Mouse (Mus musculus): ENCODE measurements around the gene Frmd6. TPM values are rescaled to one million over a fixed set of nuclear protein-coding genes. Genes with fewer than 3 reads are reported as not detected.

Gene Frmd6
- polyA plus RNA-seq, 1 experiment from 2014 or later, result 15.9 TPM

DNA sequence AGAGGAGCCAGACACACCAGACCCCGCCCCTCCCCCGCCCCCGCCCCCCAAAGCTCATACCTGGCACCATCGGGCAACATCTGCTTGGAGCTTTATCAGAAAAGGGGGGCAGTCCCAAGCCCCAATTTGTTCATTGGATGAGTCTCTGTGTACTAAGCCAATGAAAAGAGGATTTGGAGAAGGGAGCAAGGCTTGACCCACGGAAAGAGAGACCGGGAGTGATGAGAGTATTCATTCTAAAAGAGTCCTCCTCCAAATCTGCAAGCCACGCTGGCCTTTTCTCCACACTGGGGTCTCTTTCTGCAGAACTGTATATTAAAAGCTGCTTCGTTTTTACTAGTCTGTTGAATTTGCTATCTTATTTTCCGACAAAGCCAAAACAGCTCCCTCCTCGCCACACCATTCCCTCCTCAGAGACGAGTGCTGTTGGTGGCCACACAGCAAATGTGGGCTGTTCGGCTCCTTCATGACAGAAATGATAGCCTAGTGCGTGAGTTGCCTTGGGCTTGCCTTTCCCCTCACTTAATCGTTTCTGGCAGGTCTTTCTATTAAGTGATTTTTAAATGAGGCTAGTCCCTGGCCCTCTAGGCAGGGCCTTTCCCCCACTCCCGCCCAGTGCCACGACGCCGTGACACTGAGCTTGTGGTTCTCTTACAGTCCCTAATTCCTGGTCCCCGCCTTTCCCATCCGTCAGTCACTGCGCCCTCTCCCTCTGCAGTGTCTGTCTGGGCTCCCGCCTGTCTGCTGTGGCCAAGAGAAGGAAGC, 41.7 kb upstream of the Frmd6 start:
- Histone ChIP-seq H3K9ac (ENCODE audit: low read length) (peak overlapping the region; percentile 24; the same call in 1 of the 2 replicates), H3K4me2 (peak overlapping the region; percentile 32), H3K27ac (ENCODE audit: low read depth, low read length) (0 out of 2 replicates have a peak overlapping the region, but pooled peaks have one; percentile 14), H3K4me1 (ENCODE audit: control insufficient read depth, insufficient read depth, low read length) (peaks cover 15% of the 10 kb centered on the region; the same call in 1 of the 2 replicates), H3K36me3 (ENCODE audit: control insufficient read depth, insufficient read depth, low read length) (no peaks in the 10 kb centered on the region), H3K27me3 (ENCODE audit: control insufficient read depth, insufficient read depth, low read length) (no peaks in the 10 kb centered on the region), H3K4me3 (ENCODE audit: low read depth, low read length) (peak overlapping the region; percentile 10; the same call in 1 of the 2 replicates), H3K9me3 (ENCODE audit: control insufficient read depth, low read length) (no peaks in the 10 kb centered on the region)
- WGBS, result 16% methylated on average over 22 of the region's 22 CpGs
- DNase-seq (ENCODE audit: low spot score, missing footprints) (peak; percentile 94), ATAC-seq (ENCODE audit: low FRiP score) (peak; percentile 69; the same call in 1 of the 2 replicates)

- WGBS, result 31% methylated on average over 6 of the region's 6 CpGs
- peak overlapping the region; percentile 32; the same call in 1 of the 2 replicates for H3K4me2 ChIP-seq
- no peaks in the 10 kb centered on the region for H3K9me3 ChIP-seq (ENCODE audit: control insufficient read depth, low read length)
- no peaks in the 10 kb centered on the region for H3K27me3 ChIP-seq (ENCODE audit: control insufficient read depth, insufficient read depth, low read length)
- H3K27ac ChIP-seq (ENCODE audit: low read depth, low read length), result no peak overlapping the region; the same call in 1 of the 2 replicates
- no peaks in the 10 kb centered on the region for H3K36me3 ChIP-seq (ENCODE audit: control insufficient read depth, insufficient read depth, low read length)
- no peak overlapping the region for H3K4me3 ChIP-seq (ENCODE audit: low read depth, low read length)
- peak overlapping the region; percentile 4 for H3K9ac ChIP-seq (ENCODE audit: low read length)
- peaks cover 15% of the 10 kb centered on the region; the same call in 1 of the 2 replicates for H3K4me1 ChIP-seq (ENCODE audit: control insufficient read depth, insufficient read depth, low read length)
- ATAC-seq (ENCODE audit: low FRiP score), result peak; percentile 7; the same call in 1 of the 2 replicates
- no peak for DNase-seq (ENCODE audit: low spot score, missing footprints)
These were observed 41.0 kb upstream of the Frmd6 start for GRCm38 (mm10) chr12:70784240-70784705.

DNA sequence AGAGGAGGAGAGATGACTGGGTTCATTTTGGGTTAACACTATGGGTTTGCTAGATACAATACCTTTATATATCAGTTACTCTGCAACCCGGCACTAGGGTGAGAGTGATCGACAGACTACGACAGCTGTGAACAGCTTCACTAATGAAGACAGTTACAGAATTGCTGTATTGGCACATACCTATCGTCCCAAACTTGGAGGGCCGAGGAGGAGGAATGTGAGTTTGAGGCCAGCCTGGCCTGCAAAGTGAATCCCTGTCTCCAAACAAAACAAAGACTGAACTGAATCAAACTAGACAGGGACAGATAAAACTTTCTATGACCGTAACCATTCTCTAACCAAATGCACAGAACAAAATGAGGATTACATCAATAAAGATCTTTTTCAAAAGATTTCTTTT, 36.0 kb upstream of the Frmd6 start:
- no peaks in the 10 kb centered on the region for H3K36me3 ChIP-seq (ENCODE audit: control insufficient read depth, insufficient read depth, low read length)
- no peak overlapping the region for H3K4me3 ChIP-seq (ENCODE audit: low read depth, low read length)
- no peaks in the 10 kb centered on the region for H3K27me3 ChIP-seq (ENCODE audit: control insufficient read depth, insufficient read depth, low read length)
- DNase-seq (ENCODE audit: low spot score, missing footprints) (no peak), ATAC-seq (ENCODE audit: low FRiP score) (no peak)
- H3K9ac ChIP-seq (ENCODE audit: low read length), result no peak overlapping the region
- no peak overlapping the region for H3K4me2 ChIP-seq
- 87% methylated on average over 6 of the region's 6 CpGs for WGBS
- 0 out of 2 replicates have a peak, but pooled peaks cover 2% of the 10 kb centered on the region for H3K4me1 ChIP-seq (ENCODE audit: control insufficient read depth, insufficient read depth, low read length)
- H3K27ac ChIP-seq (ENCODE audit: low read depth, low read length), result no peak overlapping the region
- H3K9me3 ChIP-seq (ENCODE audit: control insufficient read depth, low read length), result no peaks in the 10 kb centered on the region

GRCm38 (mm10) chr12:70793291-70793690, 32.0 kb upstream of the Frmd6 start:
- Histone ChIP-seq H3K36me3 (ENCODE audit: control insufficient read depth, insufficient read depth, low read length) (no peaks in the 10 kb centered on the region), H3K4me1 (ENCODE audit: control insufficient read depth, insufficient read depth, low read length) (peaks cover 3% of the 10 kb centered on the region), H3K4me2 (no peak overlapping the region), H3K9me3 (ENCODE audit: control insufficient read depth, low read length) (no peaks in the 10 kb centered on the region), H3K27me3 (ENCODE audit: control insufficient read depth, insufficient read depth, low read length) (no peaks in the 10 kb centered on the region), H3K27ac (ENCODE audit: low read depth, low read length) (no peak overlapping the region), H3K9ac (ENCODE audit: low read length) (no peak overlapping the region), H3K4me3 (ENCODE audit: low read depth, low read length) (no peak overlapping the region)
- DNase-seq (ENCODE audit: low spot score, missing footprints) (no peak), ATAC-seq (ENCODE audit: low FRiP score) (no peak)
- WGBS, result 91% methylated on average over 6 of the region's 6 CpGs

DNA sequence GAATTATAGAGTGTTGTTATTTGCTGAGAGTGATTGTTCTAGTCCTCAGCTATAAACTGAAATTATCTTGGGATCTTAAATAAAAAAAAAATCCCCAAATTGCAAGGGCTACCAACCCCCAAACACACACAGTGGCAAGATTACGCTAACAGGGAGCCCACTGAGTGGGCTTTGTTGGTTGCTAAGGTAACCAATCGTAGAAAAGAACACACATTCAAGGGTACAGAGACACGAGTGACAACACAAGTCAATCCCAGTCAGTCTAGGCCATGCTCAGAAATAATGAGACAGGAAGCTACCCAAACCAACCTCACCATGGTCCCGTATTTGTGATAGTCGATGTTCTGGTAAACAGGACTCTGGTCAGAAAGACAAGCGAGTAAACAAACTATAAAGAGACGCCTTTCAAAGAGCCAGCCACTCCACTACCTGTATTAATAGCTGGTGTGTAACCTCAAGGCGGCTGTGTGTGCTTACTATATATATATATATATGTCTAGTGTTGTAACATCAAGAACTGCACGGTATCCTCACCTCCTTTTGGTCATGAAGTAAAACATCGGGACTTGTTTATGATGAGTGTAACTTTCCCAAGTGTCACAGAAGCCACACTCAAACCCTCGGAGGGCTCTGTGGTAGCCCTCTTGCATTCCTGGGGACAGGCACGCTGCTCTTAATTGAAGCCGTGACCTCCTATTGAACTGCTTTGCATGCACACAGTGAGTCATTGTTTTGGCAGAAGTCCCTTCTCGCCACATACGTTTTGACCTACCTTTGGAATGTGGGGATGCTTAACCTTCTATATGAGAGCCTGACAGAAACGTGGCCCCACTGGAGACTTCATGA, 30.5 kb upstream of the Frmd6 start:
- Histone ChIP-seq H3K27ac (ENCODE audit: low read depth, low read length) (no peak overlapping the region), H3K4me3 (ENCODE audit: low read depth, low read length) (no peak overlapping the region), H3K4me2 (no peak overlapping the region), H3K27me3 (ENCODE audit: control insufficient read depth, insufficient read depth, low read length) (no peaks in the 10 kb centered on the region), H3K9ac (ENCODE audit: low read length) (no peak overlapping the region), H3K9me3 (ENCODE audit: control insufficient read depth, low read length) (no peaks in the 10 kb centered on the region), H3K36me3 (ENCODE audit: control insufficient read depth, insufficient read depth, low read length) (no peaks in the 10 kb centered on the region), H3K4me1 (ENCODE audit: control insufficient read depth, insufficient read depth, low read length) (peaks cover 3% of the 10 kb centered on the region)
- DNase-seq (ENCODE audit: low spot score, missing footprints), result no peak
- ATAC-seq (ENCODE audit: low FRiP score), result no peak
- WGBS, result 55% methylated on average over 16 of the region's 16 CpGs

DNA sequence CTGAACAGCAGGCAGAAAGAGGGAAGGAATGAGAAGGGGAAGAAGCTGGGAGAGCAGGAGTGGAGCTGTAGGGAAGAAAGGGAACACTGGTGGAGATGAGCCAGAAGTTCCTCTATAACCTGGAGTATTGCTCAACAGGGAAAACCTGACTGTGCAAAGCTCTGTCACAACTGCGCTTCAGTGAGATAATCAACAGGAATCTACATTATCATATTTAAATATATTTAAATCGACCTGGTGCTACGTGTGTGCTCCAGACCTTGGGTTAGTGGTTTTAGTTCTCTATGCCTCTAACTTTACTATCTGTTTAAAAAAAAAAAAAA, 30.0 kb upstream of the Frmd6 start:
- H3K36me3 ChIP-seq (ENCODE audit: control insufficient read depth, insufficient read depth, low read length), result no peaks in the 10 kb centered on the region
- no peak overlapping the region for H3K9ac ChIP-seq (ENCODE audit: low read length)
- WGBS, result 86% methylated on average over 3 of the region's 3 CpGs
- H3K4me3 ChIP-seq (ENCODE audit: low read depth, low read length), result no peak overlapping the region
- ATAC-seq (ENCODE audit: low FRiP score) (no peak), DNase-seq (ENCODE audit: low spot score, missing footprints) (no peak)
- H3K9me3 ChIP-seq (ENCODE audit: control insufficient read depth, low read length), result no peaks in the 10 kb centered on the region
- H3K27ac ChIP-seq (ENCODE audit: low read depth, low read length), result no peak overlapping the region
- H3K4me2 ChIP-seq, result no peak overlapping the region
- peaks cover 3% of the 10 kb centered on the region for H3K4me1 ChIP-seq (ENCODE audit: control insufficient read depth, insufficient read depth, low read length)
- no peaks in the 10 kb centered on the region for H3K27me3 ChIP-seq (ENCODE audit: control insufficient read depth, insufficient read depth, low read length)

DNA sequence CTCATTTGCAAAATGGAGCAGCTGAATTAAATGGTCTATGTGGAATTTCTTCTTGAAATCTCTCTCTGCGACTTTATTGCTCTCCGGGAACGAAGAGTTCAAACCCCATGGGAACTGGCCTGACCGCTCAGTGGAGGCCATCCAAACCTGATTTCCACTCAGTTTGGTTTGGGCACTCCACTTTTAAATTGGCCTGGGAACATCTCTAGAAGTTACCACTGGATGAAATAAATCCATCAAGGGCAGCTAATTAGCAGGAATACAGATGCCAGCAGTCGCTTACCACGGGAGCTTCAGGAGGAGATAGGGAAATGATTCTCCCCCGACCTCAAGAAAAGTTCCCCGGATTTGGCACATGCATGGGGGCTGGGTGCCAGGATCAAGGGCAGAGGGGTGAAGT, 26.8 kb upstream of the Frmd6 start:
- no peaks in the 10 kb centered on the region for H3K27me3 ChIP-seq (ENCODE audit: control insufficient read depth, insufficient read depth, low read length)
- no peaks in the 10 kb centered on the region for H3K9me3 ChIP-seq (ENCODE audit: control insufficient read depth, low read length)
- H3K9ac ChIP-seq (ENCODE audit: low read length), result no peak overlapping the region
- WGBS, result 83% methylated on average over 8 of the region's 8 CpGs
- no peak overlapping the region for H3K4me3 ChIP-seq (ENCODE audit: low read depth, low read length)
- DNase-seq (ENCODE audit: low spot score, missing footprints) (no peak), ATAC-seq (ENCODE audit: low FRiP score) (no peak)
- H3K36me3 ChIP-seq (ENCODE audit: control insufficient read depth, insufficient read depth, low read length), result no peaks in the 10 kb centered on the region
- no peak overlapping the region for H3K27ac ChIP-seq (ENCODE audit: low read depth, low read length)
- H3K4me1 ChIP-seq (ENCODE audit: control insufficient read depth, insufficient read depth, low read length), result peaks cover 3% of the 10 kb centered on the region
- no peak overlapping the region for H3K4me2 ChIP-seq

DNA sequence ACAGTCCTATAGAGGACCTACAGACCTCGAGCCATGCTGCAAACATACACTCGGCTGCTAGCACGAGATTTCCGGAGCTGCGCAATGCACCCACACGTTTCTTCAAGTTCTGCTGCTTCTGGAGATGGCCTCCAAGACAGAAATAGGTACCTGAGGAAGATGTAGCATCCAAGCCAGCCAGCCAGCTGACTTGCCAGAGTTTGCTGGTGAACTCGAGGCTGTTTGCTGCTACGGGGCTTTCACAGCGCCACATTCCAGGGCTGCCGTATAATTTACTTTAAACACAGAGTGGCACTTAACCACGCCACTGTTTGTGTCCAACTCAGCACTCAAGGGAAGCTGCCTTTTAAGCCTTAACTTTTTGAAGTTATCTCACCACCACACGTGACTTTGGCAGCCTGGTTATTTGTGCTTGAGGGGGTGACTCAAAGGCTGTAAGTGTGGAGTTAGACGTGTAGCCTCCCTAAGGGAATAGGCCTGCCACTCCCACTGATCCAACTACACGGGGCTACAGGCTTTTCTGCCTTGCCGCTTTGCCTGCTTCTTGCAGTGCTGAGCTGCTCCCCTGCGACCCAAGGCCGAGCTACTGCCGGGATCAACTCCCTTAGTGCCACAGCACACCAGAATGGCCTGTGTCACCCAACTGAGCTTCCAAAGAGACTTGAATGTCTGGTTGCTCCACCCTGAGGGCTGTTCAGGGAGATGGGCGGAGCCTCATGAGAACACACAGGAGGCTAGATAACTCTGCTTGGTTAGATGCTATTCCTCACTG, 25.9 kb upstream of the Frmd6 start:
- WGBS, result 58% methylated on average over 19 of the region's 19 CpGs
- H3K4me3 ChIP-seq (ENCODE audit: low read depth, low read length), result no peak overlapping the region

More for the DNA sequence above, 25.9 kb upstream of the Frmd6 start:
- H3K4me2 ChIP-seq, result no peak overlapping the region
- H3K9me3 ChIP-seq (ENCODE audit: control insufficient read depth, low read length), result no peaks in the 10 kb centered on the region
- peaks cover 3% of the 10 kb centered on the region for H3K4me1 ChIP-seq (ENCODE audit: control insufficient read depth, insufficient read depth, low read length)
- DNase-seq (ENCODE audit: low spot score, missing footprints), result no peak
- H3K27ac ChIP-seq (ENCODE audit: low read depth, low read length), result no peak overlapping the region
- no peaks in the 10 kb centered on the region for H3K27me3 ChIP-seq (ENCODE audit: control insufficient read depth, insufficient read depth, low read length)
- H3K9ac ChIP-seq (ENCODE audit: low read length), result no peak overlapping the region
- ATAC-seq (ENCODE audit: low FRiP score), result no peak
- H3K36me3 ChIP-seq (ENCODE audit: control insufficient read depth, insufficient read depth, low read length), result no peaks in the 10 kb centered on the region

Measured in midbrain, embryonic 11.5 days (tissue).